Mouse (Mus musculus) thymus, adult 18-20 months (tissue): Measurements from ENCODE around the gene Akt2.

ENCODE experiments used
- DNase-seq, 2 experiments: peaks; one replicate each; pipeline ENCODE4 v3.0.0; 2022; ENCODE audit warnings: mixed read lengths in 2 of 2

Gene Akt2

GRCm38 (mm10) chr7:27591266-27592216 lies at the start of gene Akt2:
Akt2 (plus strand) TSS chr7:27591552.
- peak; percentile 88 to 92 for DNase-seq

GRCm38 (mm10) chr7:27541922-27542321 lies 49.4 kb upstream of the Akt2 start:
- DNase-seq, result no peak

GRCm38 (mm10) chr7:27542392-27543033 lies 48.8 kb upstream of the Akt2 start:
- DNase-seq, result peak; percentile 93 to 94

- DNase-seq, result no peak
Measured at GRCm38 (mm10) chr7:27543065-27543464, 48.3 kb upstream of the Akt2 start.

- DNase-seq, result no peak
Measured at GRCm38 (mm10) chr7:27543851-27544250, 47.5 kb upstream of the Akt2 start.

- peak; percentile 65 to 86 for DNase-seq
Measured at GRCm38 (mm10) chr7:27544675-27545370, 46.5 kb upstream of the Akt2 start.

- no peak for DNase-seq
Measured at GRCm38 (mm10) chr7:27549597-27549996, 41.8 kb upstream of the Akt2 start.

- DNase-seq, result no peak
Measured at GRCm38 (mm10) chr7:27552070-27552469, 39.3 kb upstream of the Akt2 start.

GRCm38 (mm10) chr7:27552931-27553513 lies 38.3 kb upstream of the Akt2 start, which contains the start of the genes Pld3 and 2310022A10Rik:
Pld3 (minus strand) TSS chr7:27553218.
2310022A10Rik (plus strand) TSS chr7:27553233.
- DNase-seq, result peak; percentile 96 to 98

GRCm38 (mm10) chr7:27560291-27560887 lies 31.0 kb upstream of the Akt2 start:
- DNase-seq, result no peak

- DNase-seq, result no peak
Measured at GRCm38 (mm10) chr7:27560978-27561377, 30.4 kb upstream of the Akt2 start.

GRCm38 (mm10) chr7:27569580-27570224 lies 21.6 kb upstream of the Akt2 start:
- no peak for DNase-seq

GRCm38 (mm10) chr7:27572133-27572532 lies 19.2 kb upstream of the Akt2 start:
- no peak for DNase-seq

- no peak for DNase-seq
Measured at GRCm38 (mm10) chr7:27574124-27574880, 17.1 kb upstream of the Akt2 start.

- peak in 1 of 2 experiments; percentile 31 for DNase-seq
Measured at GRCm38 (mm10) chr7:27576914-27577313, 14.4 kb upstream of the Akt2 start.

GRCm38 (mm10) chr7:27577589-27577988 lies 13.8 kb upstream of the Akt2 start:
- no peak for DNase-seq

GRCm38 (mm10) chr7:27578465-27578864 lies 12.9 kb upstream of the Akt2 start:
- no peak for DNase-seq

GRCm38 (mm10) chr7:27580380-27581174 lies 10.8 kb upstream of the Akt2 start:
- no peak for DNase-seq

GRCm38 (mm10) chr7:27586861-27587260 lies 4.5 kb upstream of the Akt2 start:
- DNase-seq, result no peak

- DNase-seq, result no peak
Measured at GRCm38 (mm10) chr7:27587741-27588140, 3.6 kb upstream of the Akt2 start.
